Mouse (Mus musculus) brain, embryonic 14.5 days (tissue): ENCODE measurements at regions not wholly inside any gene's neighbourhood (a gene's known extent, or its start where the extent isn't known, plus 50 kb on each side); places are given as distances from the start of the nearest gene placed in this dataset.

Experiments used
- CTCF ChIP-seq: fragments of 200-500 bp; IDR thresholded peaks from 2 replicates; pipeline ENCODE4 v1.5.1; 2012; ENCODE audit warnings: inconsistent platforms, mild to moderate bottlenecking, moderate library complexity, borderline replicate concordance; ENCODE audit not compliant: insufficient read depth, insufficient read length; ENCODE audit errors: extremely low read depth
- POLR2A ChIP-seq: fragments of 200-500 bp; IDR thresholded peaks from 2 replicates; pipeline ENCODE4 v1.6.1; 2012; ENCODE audit warnings: mild to moderate bottlenecking, inconsistent platforms, borderline replicate concordance; ENCODE audit not compliant: poor library complexity, insufficient read depth, insufficient read length, severe bottlenecking; ENCODE audit errors: extremely low read depth

DNA sequence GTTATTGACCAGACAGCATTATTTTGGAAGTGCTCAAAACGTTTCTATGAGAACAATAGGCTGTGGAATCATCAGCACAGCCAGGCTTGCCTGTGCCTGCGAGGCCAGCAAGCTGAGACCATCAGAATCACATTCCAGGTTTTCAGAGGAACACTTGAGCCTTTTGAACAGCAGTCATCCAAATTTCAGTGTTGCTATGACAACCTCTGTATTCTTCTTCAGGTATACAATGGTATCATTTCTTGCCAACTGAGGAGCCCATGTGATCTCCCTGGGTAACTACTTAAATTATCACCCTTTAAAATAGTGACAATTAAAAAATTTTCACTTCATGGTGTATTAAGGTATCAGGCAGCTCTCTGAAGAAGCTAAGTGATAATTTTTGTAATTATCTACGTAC is 143.2 kb upstream of the Gje1 start:
- TF ChIP-seq CTCF (no peak), POLR2A (no peak)
